Mouse (Mus musculus): Measurements from ENCODE around the gene Olfr527. TPM values are rescaled to one million over a fixed set of nuclear protein-coding genes. Genes with fewer than 3 reads are reported as not detected.

Gene Olfr527
- total and polyA plus RNA-seq, 3 experiments: not detected

GRCm38 (mm10) chr7:140374300-140374699, 40.5 kb downstream of the Olfr527 start:
- H3K27me3 ChIP-seq (ENCODE audit: control insufficient read depth in 1 of 2, insufficient read depth in 2 of 2, low read length in 2 of 2): no peaks in the 10 kb centered on the region
- H3K4me3 ChIP-seq (ENCODE audit: control insufficient read depth in 1 of 2, insufficient read depth in 1 of 2, low read depth in 2 of 2, low read length in 2 of 2): no peak overlapping the region
- TF ChIP-seq BHLHE40 (IDR thresholded peaks at IDR 0.05; ENCODE audit: borderline replicate concordance, low read depth, low read length) (no peak), POLR2A (IDR thresholded peaks at IDR 0.05; ENCODE audit: control insufficient read depth in 1 of 2, insufficient read depth in 1 of 2, low read depth in 1 of 2, low read length in 2 of 2, poor library complexity in 1 of 2) (no peak)
- no peaks in the 10 kb centered on the region for H3K79me2 ChIP-seq (ENCODE audit: control insufficient read depth, insufficient read depth, low read length, poor library complexity)
- H3K9me3 ChIP-seq (replicated peaks; ENCODE audit: insufficient read depth, low read length): no peaks in the 10 kb centered on the region
- H3K9ac ChIP-seq (ENCODE audit: control insufficient read depth, low read depth, low read length, poor library complexity, severe bottlenecking): no peak overlapping the region
- H3K4me1 ChIP-seq (ENCODE audit: control insufficient read depth in 1 of 2, insufficient read depth in 2 of 2, low read length in 2 of 2): no peaks in the 10 kb centered on the region
- no peak overlapping the region for H3K27ac ChIP-seq (ENCODE audit: control insufficient read depth, low read depth, low read length)
- DNase-seq (ENCODE audit: low read depth, low spot score): no peak
- no peaks in the 10 kb centered on the region for H3K36me3 ChIP-seq (ENCODE audit: control insufficient read depth in 1 of 2, insufficient read depth in 2 of 2, low read length in 2 of 2)

DNA sequence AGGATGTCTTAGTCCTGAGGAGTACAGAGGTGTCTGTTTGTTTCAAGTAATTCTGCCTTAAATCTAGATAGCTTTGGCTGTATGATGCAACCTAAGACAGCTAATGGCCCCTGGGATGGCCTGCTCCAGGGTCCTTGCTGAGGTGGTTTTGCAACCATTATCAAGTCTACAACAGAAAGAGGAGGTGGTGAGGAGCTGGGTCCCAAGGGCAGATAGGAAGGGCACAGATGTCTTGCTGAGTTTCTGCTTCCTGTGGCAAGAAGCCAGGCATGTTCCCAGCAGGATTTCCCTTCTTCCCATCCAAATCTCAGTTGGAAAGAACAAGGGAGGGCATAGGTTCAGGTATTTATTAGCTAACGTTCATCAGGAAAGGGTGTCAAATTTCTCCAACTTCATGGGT, 42.4 kb downstream of the Olfr527 start, which contains the start of gene Olfr530:
TSS of gene Olfr530 (minus strand) at position 101 of the 400 bp plus-strand sequence.
- no peak for DNase-seq (ENCODE audit: low read depth, low spot score)
- H3K9me3 ChIP-seq (replicated peaks; ENCODE audit: insufficient read depth, low read length): no peaks in the 10 kb centered on the region
- no peak for TF ChIP-seq MAFK (IDR thresholded peaks at IDR 0.05; ENCODE audit: borderline replicate concordance, low read depth, low read length)
- no peak for TF ChIP-seq ZC3H11A (IDR thresholded peaks at IDR 0.05; ENCODE audit: low read depth, low read length)
- no peak for TF ChIP-seq HCFC1 (IDR thresholded peaks at IDR 0.05; ENCODE audit: low read depth, low read length)
- TF ChIP-seq MXI1 (IDR thresholded peaks at IDR 0.05; ENCODE audit: low read depth, low read length): no peak
- no peak for TF ChIP-seq ZNF384 (IDR thresholded peaks at IDR 0.05; ENCODE audit: low read depth, low read length)
- TF ChIP-seq BHLHE40 (IDR thresholded peaks at IDR 0.05; ENCODE audit: borderline replicate concordance, low read depth, low read length): no peak
- no peak for TF ChIP-seq CHD2 (IDR thresholded peaks at IDR 0.05; ENCODE audit: low read length)
- TF ChIP-seq MYB (IDR thresholded peaks at IDR 0.05; ENCODE audit: low read depth, low read length): no peak
- TF ChIP-seq GABPA (IDR thresholded peaks at IDR 0.05; ENCODE audit: low read depth, low read length): no peak
- TF ChIP-seq MAZ (IDR thresholded peaks at IDR 0.05; ENCODE audit: low read depth, low read length): no peak
- no peaks in the 10 kb centered on the region for H3K79me2 ChIP-seq (ENCODE audit: control insufficient read depth, insufficient read depth, low read length, poor library complexity)
- H3K4me3 ChIP-seq (ENCODE audit: control insufficient read depth in 1 of 2, insufficient read depth in 1 of 2, low read depth in 2 of 2, low read length in 2 of 2): no peak within 1 kb of the TSS
- no peak within 1 kb of the TSS for H3K27ac ChIP-seq (ENCODE audit: control insufficient read depth, low read depth, low read length)
- H3K27me3 ChIP-seq (ENCODE audit: control insufficient read depth in 1 of 2, insufficient read depth in 2 of 2, low read length in 2 of 2): no peaks in the 10 kb centered on the region
- H3K4me1 ChIP-seq (ENCODE audit: control insufficient read depth in 1 of 2, insufficient read depth in 2 of 2, low read length in 2 of 2): no peaks in the 10 kb centered on the region
- no peaks in the 10 kb centered on the region for H3K36me3 ChIP-seq (ENCODE audit: control insufficient read depth in 1 of 2, insufficient read depth in 2 of 2, low read length in 2 of 2)
- H3K9ac ChIP-seq (ENCODE audit: control insufficient read depth, low read depth, low read length, poor library complexity, severe bottlenecking): no peak within 1 kb of the TSS

DNA sequence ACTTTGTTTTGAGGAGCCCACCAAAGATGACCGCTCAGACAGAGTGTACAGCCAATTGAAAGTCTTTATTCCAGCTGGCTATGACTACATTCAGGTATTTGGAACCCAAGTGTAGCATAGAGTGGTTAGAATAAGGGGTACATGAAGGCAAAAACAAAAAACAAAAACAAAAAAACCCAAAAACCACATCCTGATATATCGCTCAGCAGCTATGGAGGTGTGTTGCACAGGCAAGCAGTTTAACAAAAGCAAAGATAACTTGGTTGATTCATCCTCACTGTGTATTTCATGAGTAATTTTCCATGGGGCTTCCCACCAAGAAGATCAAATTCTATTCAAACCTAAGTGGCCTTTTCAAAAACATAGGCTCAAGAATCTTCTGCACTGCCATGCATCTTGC, 43.1 kb downstream of the Olfr527 start:
- H3K9me3 ChIP-seq (replicated peaks; ENCODE audit: insufficient read depth, low read length): no peaks in the 10 kb centered on the region
- H3K27ac ChIP-seq (ENCODE audit: control insufficient read depth, low read depth, low read length): no peak overlapping the region
- no peak for DNase-seq (ENCODE audit: low read depth, low spot score)
- H3K36me3 ChIP-seq (ENCODE audit: control insufficient read depth in 1 of 2, insufficient read depth in 2 of 2, low read length in 2 of 2): no peaks in the 10 kb centered on the region
- no peak overlapping the region for H3K4me3 ChIP-seq (ENCODE audit: control insufficient read depth in 1 of 2, insufficient read depth in 1 of 2, low read depth in 2 of 2, low read length in 2 of 2)
- no peaks in the 10 kb centered on the region for H3K4me1 ChIP-seq (ENCODE audit: control insufficient read depth in 1 of 2, insufficient read depth in 2 of 2, low read length in 2 of 2)
- no peaks in the 10 kb centered on the region for H3K27me3 ChIP-seq (ENCODE audit: control insufficient read depth in 1 of 2, insufficient read depth in 2 of 2, low read length in 2 of 2)
- no peak overlapping the region for H3K9ac ChIP-seq (ENCODE audit: control insufficient read depth, low read depth, low read length, poor library complexity, severe bottlenecking)
- no peaks in the 10 kb centered on the region for H3K79me2 ChIP-seq (ENCODE audit: control insufficient read depth, insufficient read depth, low read length, poor library complexity)
- TF ChIP-seq CHD1 (IDR thresholded peaks at IDR 0.05; ENCODE audit: low read depth, low read length) (no peak), MAX (IDR thresholded peaks at IDR 0.05; ENCODE audit: low read length) (no peak), USF2 (IDR thresholded peaks at IDR 0.05; ENCODE audit: borderline replicate concordance in 1 of 2, insufficient read depth in 1 of 2, low read depth in 1 of 2, low read length in 2 of 2) (no peak), MEF2A (IDR thresholded peaks at IDR 0.05; ENCODE audit: extremely low read depth, insufficient replicate concordance, low read depth, low read length, poor library complexity, severe bottlenecking) (no peak), HCFC1 (IDR thresholded peaks at IDR 0.05; ENCODE audit: low read depth, low read length) (no peak), RCOR1 (IDR thresholded peaks at IDR 0.05; ENCODE audit: low read depth, low read length) (no peak), UBTF (IDR thresholded peaks at IDR 0.05; ENCODE audit: borderline replicate concordance, insufficient read depth, low read depth, low read length) (no peak), KAT2A (conservative IDR thresholded peaks at IDR 0.05; ENCODE audit: low read depth, low read length) (no peak), ZC3H11A (IDR thresholded peaks at IDR 0.05; ENCODE audit: low read depth, low read length) (no peak), ZKSCAN1 (IDR thresholded peaks at IDR 0.05; ENCODE audit: low read depth, low read length) (no peak), MAFK (IDR thresholded peaks at IDR 0.05; ENCODE audit: borderline replicate concordance, low read depth, low read length) (no peak), CHD2 (IDR thresholded peaks at IDR 0.05; ENCODE audit: low read length) (no peak), JUND (IDR thresholded peaks at IDR 0.05; ENCODE audit: low read depth, low read length) (no peak), GABPA (IDR thresholded peaks at IDR 0.05; ENCODE audit: low read depth, low read length) (no peak), EP300 (IDR thresholded peaks at IDR 0.05; ENCODE audit: low read depth in 1 of 2, low read length in 2 of 2) (no peak)

All from MEL (cell line).